In the genomic region with DNA sequence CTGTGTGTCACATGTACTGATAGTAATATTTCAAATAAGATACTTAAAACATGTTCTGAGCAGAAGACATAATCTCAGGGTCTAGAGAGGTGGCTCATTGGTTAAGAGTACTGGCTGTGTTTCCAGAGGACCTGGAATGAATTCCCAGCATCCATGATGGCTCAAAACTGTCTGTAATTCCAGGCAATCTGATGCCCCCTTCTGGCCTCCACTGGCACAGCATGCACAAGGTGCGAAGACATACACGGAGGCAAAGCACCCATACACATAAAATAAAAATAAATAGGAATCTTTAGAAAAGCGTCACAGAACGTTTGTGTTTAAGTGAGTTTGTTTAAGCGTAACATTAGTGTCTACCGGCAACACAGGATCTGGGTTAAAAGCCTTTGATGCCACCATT, we compare ENCODE assay signal across 1 mouse cellular context.
TF ChIP-seq lines count a peak whose summit lies in the region.

No protein-coding gene starts in this region.

TF ChIP-seq in MEL, 35 proteins besides CTCF, POLR2A, EP300 and RAD21:
- no peak for TF ChIP-seq POLR2AphosphoS2 (IDR thresholded peaks at IDR 0.05; ENCODE audit: low read length)
- TF ChIP-seq JUND (IDR thresholded peaks at IDR 0.05; ENCODE audit: low read depth, low read length): no peak
- TF ChIP-seq POLR2AphosphoS5 (IDR thresholded peaks at IDR 0.05; ENCODE audit: borderline replicate concordance, low read depth, low read length): no peak
- no peak for TF ChIP-seq UBTF (IDR thresholded peaks at IDR 0.05; ENCODE audit: borderline replicate concordance, insufficient read depth, low read depth, low read length)
- TF ChIP-seq TAL1 (IDR thresholded peaks at IDR 0.05; ENCODE audit: low read length): no peak
- peak; percentile 37 for TF ChIP-seq SMC3 (IDR thresholded peaks at IDR 0.05; ENCODE audit: low read depth, low read length)
- no peak for TF ChIP-seq MYB (IDR thresholded peaks at IDR 0.05; ENCODE audit: low read depth, low read length)
- no peak for TF ChIP-seq ZNF384 (IDR thresholded peaks at IDR 0.05; ENCODE audit: low read depth, low read length)
- TF ChIP-seq SIN3A (IDR thresholded peaks at IDR 0.05; ENCODE audit: low read length): no peak
